Mouse (Mus musculus) fat pad, adult 2 months (tissue): Measurements from ENCODE around the gene Gm20388.

Experiments used
- DNase-seq: peaks from one replicate; pipeline ENCODE4 v3.0.0-alpha.2; 2011; ENCODE audit warnings: low read depth, low spot score; ENCODE audit errors: extremely low read depth

The Gm20388 gene

DNA sequence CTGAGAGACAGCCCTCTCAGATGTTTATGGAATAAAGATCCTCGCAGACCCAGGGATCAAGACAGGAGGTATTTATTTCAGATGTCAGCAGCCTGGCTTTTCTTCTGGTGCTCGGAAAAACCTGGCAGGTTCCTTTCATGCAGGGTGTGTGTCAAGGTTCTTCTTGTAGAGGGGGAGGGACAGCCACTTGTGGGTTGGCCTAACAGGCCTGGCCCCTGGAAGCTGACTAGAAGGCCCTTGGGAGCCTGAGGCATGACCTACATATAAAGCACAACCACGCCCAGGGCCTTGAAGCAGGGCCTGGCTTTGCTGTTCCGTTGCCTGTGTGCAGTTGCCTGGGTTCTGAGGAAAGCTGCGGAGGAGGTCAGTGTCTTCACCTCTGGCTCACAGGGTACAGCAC, 774.5 kb downstream of the Gm20388 start:
- no peak for DNase-seq

DNA sequence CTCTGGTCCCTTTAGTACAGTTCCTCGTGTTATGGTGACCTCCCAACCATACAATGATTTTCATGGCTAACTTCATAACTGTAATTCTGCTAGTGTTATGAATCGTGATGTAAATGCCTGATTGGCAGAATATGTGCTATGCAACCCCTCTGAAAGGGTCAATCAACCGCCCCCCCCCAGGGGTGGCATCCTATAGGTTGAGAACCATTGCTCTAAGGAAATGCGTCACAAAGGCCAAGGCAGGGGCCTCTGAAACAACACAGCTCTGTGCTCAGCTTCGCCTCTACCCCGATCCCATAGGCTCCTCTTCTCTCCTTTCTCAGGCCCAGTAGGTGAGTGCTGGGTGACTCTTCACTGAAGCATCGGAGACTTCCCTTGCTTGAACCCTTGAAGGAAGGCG, 775.0 kb downstream of the Gm20388 start:
- no peak for DNase-seq

DNA sequence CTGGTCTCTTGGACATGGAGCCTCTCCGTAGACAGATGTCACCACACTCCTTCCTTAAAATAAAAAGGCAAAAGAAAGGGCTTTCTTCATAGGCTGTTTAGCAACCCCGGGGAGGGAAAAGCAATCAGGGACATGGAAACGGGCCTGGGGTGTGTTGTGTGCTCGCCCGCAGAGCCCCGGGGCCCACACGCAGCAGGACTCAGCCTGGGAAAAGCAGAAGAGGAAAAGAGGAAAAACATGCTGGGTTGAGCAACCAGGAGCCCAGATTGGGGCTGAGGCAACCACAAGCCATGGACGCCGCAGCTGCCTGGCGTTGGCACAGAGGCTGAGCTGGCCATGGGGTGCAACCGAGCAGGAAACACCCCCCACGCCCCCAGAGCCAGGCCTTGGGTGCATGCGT, 775.4 kb downstream of the Gm20388 start:
- no peak for DNase-seq

DNA sequence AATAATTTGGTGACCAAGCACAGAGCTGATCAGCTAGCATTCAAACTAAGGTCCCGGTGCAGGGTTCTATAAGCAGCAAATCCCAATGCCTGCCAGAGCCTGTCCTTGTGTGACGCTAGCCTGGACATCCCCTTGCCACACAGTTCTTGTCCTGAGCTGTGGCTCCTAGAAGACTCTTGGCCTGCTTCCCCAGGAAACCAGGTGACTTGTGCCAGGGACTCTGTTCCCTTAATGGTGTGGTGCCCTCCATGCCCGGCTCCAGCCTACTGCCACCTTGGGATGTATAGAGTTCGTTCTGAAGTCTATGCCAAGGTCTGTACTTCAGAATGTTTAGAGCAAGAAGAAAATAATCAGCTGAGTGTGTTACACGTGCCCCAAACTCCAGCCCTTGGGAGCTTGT, 775.9 kb downstream of the Gm20388 start:
- DNase-seq = no peak

DNA sequence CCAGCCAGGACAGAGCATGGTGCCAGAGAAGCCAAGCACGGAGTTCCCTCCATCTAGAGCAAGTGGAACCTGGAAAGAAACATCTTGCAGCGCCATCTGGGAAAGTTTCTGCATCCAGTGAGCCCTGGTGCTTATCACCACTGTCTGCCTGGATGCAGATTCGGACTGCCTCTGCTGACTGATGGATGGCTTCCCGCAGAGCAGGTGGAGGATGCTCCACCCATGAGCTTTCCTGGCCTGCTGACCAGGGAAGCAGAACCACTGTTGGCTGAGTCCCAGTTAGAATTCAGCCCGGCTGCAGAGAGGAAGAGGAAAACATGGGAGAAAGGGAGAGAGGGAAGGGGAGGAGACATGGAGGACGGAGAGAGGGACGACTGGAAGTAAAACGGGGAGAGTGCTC, 777.1 kb downstream of the Gm20388 start:
- DNase-seq = no peak

DNA sequence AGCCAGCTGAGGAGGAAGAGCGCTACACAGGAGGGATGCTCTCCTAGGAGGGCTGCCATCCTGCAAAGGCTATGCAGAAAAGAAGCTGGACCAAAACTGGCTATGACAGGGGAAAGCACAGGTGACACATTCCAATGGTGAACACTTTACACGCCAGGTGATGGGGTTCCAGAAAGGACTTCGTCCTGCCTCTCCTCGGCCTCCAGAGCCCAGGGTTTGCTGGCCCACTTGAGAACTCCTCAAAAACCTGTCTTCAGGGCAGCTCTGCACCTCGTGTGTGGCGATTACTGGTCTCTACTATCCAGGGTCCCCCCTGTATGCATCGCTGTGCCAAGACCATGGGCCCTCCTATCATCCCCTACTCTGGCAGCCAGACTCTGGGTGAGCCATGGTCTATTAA, 777.9 kb downstream of the Gm20388 start:
- no peak for DNase-seq

DNA sequence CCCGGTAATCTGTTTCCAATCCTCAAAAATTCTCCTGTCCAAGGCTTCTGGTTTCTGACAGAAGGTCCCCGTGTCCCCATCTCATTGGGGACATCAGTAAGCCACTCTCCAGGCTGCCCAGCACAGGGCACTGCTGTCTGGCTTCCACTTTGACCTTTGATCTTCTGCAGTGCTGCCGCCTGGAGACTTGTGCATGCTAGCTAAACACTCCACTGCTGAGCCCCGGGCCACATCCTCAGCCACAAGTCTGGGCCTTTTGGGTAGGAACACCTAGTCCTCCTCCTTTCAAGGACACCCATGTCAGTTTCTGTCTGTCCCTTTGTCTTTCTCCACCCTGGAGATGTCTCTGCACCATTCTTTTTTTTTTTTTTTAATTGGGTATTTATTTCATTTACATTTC, 782.3 kb downstream of the Gm20388 start:
- no peak for DNase-seq

DNA sequence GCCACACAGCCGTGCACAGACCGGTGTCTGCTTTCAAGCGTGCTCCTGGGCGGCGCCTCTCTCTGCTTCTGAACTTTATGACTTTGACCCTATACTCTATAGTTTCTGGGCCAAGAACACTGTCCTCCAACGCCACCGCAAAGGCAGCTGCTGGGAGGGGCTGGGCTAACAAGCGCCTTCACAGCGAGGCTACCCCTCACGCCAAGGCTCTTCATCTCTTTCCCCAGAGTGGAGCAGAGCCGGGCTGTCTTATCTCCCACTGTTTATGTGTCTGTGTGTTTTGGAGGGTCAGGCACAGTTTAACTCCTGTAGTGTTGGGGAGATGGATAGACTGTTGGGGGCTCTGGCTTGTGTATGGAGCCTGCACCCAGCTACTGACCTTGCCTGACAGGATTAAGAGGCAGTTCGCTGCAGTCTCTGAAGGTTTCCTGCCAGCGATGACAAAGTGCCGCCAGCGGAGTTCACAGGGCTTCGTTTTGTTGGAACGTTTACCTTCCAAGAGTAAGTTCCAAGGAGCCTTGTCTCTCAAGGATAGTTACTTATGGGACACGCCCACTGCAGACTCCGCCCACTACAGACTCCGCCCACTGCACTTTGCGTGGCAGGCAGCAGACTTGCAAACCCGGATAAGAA, 783.3 kb downstream of the Gm20388 start:
- no peak for DNase-seq

DNA sequence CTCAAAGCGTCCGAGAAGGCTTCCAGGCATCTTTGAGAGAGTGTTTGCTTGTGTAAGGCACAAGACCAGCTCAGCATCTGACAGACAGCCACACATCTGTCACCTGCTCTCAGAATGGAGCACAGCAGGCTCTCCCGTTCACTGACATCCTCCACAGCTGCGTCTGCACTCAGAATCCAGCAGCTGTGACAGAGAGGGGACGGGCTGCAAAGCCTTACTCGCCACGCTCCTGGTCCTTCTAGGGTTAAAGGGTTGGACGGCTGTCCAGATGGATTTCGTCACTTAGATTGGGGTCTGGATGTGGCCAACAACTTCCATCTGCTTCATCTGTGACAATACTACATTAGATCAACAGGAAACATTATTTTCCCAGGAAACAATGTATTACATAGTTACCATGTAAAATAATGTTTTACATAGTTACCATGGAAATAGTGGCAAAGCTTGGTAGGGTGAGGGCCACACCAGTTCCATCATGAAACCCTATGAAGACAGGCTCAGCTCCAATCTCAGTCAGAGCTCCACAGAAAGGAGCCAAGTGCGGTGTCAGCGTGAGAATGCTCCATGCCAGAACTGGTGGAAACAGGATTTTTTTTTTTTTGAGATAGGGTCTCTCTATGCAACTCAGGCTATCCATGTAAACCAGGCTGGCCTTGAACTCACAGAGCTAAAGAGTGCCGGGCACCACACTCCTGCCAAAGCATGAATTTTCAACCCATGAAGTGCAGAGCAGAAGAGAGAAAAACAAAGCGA, 785.9 kb downstream of the Gm20388 start:
- DNase-seq = no peak

DNA sequence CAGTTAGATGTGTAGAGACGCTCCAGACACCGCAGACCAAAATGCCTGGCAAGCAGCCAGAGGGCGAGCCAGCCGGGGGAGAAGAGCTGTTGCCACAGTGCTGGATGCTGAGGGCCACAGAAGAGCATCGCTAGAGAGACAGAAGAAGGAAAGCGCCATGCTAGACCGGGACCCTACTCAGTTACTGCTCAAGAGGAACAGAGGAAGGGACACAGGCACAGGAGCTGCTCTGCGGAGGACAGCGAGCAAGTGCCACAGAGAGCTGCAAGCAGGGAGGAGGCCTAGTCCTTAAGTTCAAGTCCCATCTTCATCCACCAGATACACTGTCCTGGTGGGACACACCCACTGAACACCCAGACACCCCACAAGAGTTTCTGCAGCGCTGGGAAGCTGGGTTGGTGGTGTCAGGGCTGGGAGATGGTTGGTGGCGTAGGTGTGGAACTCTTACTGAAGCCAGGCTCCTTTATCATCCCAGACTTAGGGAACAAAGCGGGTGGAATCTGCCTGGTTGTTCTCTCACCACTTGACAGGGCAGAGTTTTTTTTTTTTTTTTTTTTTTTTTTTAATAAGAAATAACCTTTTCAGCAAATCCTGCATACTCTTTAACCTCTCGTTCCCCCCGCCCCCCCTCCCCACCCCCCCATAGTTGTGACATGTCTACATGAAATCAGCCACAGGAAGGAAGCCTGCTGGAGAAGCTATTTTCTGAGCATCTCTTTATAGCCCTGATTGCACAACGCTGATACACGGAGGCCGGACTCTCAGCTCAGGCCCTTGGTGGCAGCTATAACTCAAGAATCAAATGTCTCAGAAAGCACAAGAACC, 786.7 kb downstream of the Gm20388 start:
- DNase-seq = no peak

DNA sequence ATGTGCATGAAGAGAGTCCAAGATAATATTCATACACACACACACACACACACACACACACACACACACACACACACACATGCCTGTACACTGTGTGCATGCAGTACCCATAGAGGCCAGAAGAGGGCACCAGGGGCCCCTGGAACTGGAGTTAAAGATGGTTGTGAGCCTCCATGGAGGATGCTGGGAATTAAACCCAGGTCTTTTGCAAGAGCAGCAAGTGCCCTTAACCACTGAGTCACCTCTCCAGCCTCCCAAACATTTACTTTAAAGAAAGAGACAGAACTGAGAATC, 787.3 kb downstream of the Gm20388 start:
- no peak for DNase-seq

DNA sequence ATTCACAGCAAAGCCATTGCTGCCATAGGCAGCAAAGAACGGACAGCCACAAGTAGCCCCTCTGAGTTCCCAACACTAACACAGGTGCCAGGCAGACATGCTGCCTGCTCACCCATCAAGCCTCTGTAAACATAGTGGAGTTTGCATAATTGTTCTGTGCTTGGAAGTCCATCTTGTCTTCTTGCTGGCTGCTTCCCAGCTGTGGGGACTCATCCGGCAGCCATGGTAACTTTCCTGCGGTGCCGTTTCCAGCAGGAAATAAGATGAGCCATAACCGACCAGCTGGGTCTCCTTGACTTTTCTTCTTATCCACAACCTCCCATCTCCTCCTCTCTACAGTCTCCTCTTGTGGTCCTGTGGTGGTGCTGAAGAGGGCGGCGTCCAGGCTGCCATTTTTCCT, 787.8 kb downstream of the Gm20388 start:
- no peak for DNase-seq

DNA sequence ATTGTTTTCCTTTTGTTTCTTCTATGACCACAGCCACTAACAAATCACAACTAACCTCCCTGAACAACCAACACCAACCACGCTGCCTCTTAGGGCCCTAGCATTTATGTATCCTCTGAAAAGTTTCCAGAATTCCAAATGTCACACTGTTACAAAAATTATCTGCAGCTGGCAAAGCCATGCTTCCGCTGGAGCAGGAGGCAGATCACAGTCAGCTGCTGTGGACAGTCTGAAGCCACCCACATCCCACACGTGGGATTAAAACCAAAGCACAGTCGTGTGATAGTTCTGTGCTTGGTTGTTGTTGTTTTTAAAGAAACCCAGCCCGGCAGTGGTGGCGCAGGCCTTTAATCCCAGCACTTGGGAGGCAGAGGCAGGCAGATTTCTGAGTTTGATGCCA, 788.4 kb downstream of the Gm20388 start:
- DNase-seq = no peak

DNA sequence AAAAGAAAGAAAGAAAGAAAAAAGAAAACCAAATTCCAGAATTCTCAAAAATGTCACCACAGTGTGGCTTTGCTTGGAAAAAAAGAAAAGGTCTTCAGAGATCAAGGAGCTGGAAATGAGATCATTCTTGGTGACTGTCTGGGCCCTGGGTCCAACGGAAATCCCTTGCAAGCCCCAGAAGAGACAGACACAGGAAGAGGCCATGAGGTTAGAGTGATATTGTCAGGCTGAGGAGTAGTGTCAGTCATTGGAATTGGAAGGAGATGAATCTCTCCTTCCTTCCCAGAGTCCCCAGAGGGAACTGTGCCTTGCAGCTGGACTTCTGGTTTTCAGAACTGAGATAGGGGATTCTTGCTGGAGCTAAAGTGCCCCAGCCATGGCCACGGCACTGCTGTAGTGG, 788.9 kb downstream of the Gm20388 start:
- no peak for DNase-seq

DNA sequence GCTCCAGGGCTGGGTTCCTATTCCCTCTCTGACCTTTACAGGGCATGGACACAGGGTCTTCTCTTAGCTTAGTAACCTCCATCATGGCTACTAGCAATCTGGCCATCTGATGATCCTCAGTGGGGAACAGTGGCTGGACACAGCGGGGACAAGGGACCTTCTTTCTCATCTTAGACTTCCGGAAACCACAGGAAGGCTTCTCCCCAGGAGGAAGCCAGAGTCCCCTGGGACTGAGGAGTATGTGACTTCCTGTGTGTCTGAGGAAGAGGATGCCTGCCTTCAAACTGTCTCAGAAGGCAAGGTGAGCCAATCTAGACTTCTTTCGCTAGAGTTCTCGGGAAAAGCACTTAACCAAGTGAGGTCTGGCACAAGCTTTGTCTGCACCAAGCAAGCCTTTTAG, 789.4 kb downstream of the Gm20388 start:
- no peak for DNase-seq

DNA sequence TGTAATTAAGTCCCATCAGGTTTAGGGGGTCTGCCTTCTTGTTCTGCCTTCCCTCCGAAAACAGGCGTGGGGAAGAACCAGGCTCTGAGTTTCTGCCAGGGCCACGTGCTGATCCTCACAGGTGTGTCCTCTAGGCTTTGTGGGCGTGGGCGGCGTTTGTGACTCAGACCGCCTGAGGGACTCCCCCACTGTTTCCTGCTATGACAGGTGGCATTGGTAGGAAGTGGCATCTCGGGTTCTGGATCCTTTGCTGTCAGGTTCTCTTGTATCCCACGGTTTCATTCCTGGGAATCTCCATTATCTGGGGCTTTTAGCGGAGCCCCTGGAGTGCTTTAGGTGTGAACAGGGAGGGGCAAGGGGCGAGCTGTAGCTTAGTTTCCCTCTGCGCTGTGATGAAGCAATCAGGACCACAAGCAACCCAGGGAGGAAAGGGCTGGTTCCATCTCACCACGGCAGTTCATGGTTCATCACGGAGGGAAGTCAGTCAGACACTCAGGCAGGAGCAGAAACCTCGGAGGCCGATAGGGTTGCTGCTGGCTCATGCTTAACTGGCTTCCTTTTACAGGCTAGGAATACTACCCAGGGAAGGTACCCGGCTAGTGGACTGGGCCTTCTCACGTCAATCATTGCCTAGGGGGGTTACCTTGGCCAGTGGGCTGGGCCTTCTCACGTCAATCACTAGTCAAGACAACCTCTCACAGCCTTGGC, 791.3 kb downstream of the Gm20388 start:
- no peak for DNase-seq

DNA sequence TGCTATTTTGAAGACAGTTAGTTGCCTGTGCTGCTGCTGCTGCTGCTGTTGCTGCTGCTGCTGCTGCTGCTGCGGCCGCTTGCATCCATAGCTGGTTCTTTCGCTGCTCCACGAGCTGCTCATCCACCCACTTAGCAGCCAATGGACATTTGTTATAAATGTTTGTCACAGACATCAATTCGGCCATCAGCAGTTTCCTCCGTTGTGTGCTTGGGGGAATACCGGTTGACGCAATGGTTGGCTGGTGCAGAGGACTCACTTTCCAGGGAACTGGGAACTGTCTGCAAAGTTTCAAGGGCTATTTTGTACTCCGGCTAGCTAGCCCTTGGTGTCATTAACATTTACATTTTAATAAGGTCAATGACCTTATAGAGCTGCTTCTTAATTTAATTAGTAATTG, 793.6 kb downstream of the Gm20388 start:
- no peak for DNase-seq

DNA sequence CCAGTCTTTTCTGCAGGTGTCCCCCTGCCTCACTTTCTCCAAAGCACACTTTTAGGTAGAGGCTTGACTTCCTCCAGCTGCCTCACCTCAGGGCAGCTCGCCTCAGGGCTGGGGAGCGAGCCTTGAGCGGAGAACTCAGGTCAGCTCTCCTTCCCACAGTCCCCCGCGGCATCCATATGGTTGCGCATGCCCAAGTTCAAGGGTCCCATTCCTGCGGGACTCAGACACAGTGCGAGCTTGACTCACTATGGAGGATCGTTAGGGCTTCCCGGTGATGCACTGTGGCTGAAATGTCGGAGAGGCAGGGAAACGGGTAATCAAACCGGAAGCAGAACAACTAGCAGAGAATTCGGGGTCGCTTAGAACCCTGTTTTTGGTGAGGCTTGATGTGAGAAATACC, 794.5 kb downstream of the Gm20388 start:
- DNase-seq = no peak

DNA sequence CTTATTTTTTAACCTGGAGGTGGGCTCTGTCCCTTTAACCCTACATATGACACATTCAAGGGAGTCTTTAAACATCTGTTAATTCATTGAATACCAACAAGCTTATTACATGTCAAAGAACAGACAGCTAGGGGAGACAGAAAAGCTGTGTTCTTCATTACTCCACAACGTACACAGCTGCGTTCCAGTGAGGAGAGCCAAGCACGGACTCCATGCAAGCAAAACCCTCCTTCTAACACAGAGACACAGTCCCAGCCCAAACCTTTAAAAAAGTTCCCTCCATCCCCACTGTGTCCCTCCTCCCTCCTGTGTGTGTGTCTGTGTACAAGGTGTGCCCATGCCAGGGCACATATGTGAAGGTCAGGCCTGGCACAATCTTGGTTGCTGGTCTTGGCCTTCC, 795.6 kb downstream of the Gm20388 start:
- no peak for DNase-seq

DNA sequence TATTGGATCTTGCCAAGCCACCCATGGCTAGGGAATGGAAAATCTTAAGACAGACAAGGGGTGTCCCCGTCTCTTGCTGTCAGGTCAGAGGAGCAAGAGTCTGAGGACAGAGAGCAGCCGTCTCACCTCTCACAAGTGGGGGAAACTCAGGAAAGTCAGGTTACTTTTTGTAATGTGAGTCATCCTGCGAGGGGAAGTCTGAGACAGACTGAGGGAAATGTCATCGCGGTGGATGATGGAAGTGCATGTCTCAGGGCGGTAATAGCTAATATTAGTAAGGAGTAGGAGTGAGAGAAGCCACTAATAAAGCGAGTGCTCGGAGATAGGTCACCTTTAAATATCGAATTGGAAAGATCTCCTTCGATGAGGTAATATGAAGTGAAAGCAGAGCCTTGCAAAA, 798.5 kb downstream of the Gm20388 start:
- DNase-seq = no peak

DNA sequence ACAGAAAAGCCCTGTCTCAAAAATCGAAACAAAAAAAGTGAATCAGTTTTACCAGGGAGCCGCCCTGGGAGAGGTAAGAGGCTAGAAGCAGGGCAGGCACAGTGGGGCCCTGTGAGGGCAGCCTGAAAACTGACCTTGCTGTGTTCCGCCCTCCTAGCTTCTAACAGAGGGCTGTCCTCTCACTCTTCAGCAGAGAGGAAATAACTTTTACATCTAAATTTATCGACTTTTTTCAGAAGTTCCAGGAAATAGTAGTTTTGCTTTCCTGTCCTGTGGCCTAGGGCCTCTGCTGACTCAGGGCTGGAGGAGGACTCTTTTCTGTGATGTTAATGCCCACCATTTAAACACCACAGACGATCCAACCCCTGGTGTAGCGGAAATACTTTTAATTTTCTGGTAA, 804.6 kb downstream of the Gm20388 start:
- DNase-seq = no peak
